Mouse (Mus musculus) central nervous system, embryonic 11.5 days (tissue): ENCODE results near the gene Gm10553. TPM values are rescaled to one million over a fixed set of nuclear protein-coding genes. Genes with fewer than 3 reads are reported as not detected.

Experiments
- polyA plus RNA-seq: library from polyadenylated mRNA; depleted of rRNA; stranded (reverse); fragments of >200 nt; gene quantifications from 2 replicates; pipeline ENCODE4 v1.2.3, GENCODE M21; 2012; rRNA removed

Gene Gm10553
- not detected in 2 replicates for polyA plus RNA-seq

GRCm38 (mm10) chr1:85099864-85100263 lies at the start of gene Gm10553:
TSS of gene Gm10553 (plus strand) at chr1:85100164.

GRCm38 (mm10) chr1:85109753-85110152 lies 9.8 kb downstream of the Gm10553 start, which contains the start of gene A530032D15Rik:
TSS of gene A530032D15Rik (minus strand) at chr1:85109853.

Other genes with a start within 250 kb of the Gm10553 start
- gene Slc16a14, start 165.0 kb upstream of the Gm10553 start, polyA plus RNA-seq: 3.0 and 5.0 TPM in 2 replicates
- 0.04 TPM in 1 of 2 replicates, not detected in the other for gene A530032D15Rik, start 9.7 kb downstream of the Gm10553 start, polyA plus RNA-seq
- 0.02 TPM in 1 of 2 replicates, not detected in the other for gene C130026I21Rik, start 170.4 kb downstream of the Gm10553 start, polyA plus RNA-seq